Mouse (Mus musculus): Measurements from ENCODE around the gene Dnal1. TPM values are rescaled to one million over a fixed set of nuclear protein-coding genes. Genes with fewer than 3 reads are reported as not detected.

Dnal1 gene
- total and polyA plus RNA-seq, 3 experiments = 1.3 to 1.7 TPM; not detected in 1

DNA sequence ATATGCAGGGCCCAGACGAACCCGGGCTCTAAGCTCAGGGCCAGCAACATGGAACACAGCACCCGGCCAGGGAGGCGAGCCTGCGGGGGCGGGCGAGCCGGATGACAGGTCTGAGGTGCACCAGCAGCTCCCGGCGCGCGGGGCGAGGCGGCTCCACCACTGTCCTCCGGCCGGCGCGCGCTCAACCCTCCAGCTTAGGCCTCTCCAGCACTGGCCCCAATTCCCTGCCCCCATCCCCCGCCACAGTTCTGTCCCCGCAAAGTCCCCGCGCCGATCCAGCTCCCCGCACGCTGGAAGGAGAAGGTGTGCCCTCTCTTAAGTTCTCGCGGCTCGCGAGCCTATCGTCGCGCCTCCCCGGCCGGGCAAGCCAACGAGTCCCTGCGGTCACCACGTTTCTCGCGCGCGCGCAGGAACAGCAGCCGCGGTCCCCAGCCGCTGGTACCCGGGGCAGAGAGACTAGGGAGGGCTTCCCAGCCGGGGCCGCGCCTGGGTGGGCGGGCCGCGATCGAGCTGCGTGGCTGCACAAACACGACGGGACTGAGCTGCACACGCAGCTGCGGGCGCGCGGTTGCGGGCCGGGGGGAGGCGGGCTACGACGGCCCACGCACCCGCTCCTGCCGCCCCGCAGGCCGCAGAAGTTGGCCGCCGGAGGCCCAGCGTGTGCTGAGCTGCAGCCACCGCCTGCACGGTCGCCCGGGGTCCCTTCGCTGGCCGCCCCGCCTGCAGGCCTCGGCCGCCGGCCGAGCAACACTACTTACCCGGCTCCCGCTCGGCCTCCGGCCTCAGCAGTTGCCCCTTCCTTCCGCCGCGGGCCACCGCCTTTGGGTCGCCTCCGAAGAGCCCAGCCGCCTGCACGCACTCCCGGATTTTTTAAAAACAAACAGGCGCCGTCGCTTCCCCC lies 78.8 kb downstream of the Dnal1 start:
- Histone ChIP-seq H3K79me2 (ENCODE audit: control insufficient read depth, insufficient read depth, low read length, poor library complexity) (peaks cover 68% of the 10 kb centered on the region), H3K4me1 (ENCODE audit: control insufficient read depth in 1 of 2, insufficient read depth in 2 of 2, low read length in 2 of 2) (peaks cover 9 to 34% of the 10 kb centered on the region in 2 experiments), H3K36me3 (ENCODE audit: control insufficient read depth in 1 of 2, insufficient read depth in 2 of 2, low read length in 2 of 2) (peaks cover 1 to 18% of the 10 kb centered on the region in 2 experiments; a peak in 3 of 4 replicates), H3K9ac (ENCODE audit: control insufficient read depth, low read depth, low read length, poor library complexity, severe bottlenecking) (peak overlapping the region; percentile 96), H3K4me3 (ENCODE audit: control insufficient read depth in 1 of 2, insufficient read depth in 1 of 2, low read depth in 2 of 2, low read length in 2 of 2) (peak overlapping the region; percentile 65 to 77), H3K9me3 (replicated peaks; ENCODE audit: insufficient read depth, low read length) (no peaks in the 10 kb centered on the region), H3K27me3 (ENCODE audit: control insufficient read depth in 1 of 2, insufficient read depth in 2 of 2, low read length in 2 of 2) (no peaks in the 10 kb centered on the region), H3K27ac (ENCODE audit: control insufficient read depth, low read depth, low read length) (peak overlapping the region; percentile 96)
- peak; percentile 79 for DNase-seq (ENCODE audit: low read depth, low spot score)
- no peak for TF ChIP-seq RAD21 (IDR thresholded peaks at IDR 0.05; ENCODE audit: low read depth, low read length)
- TF ChIP-seq POLR2A (IDR thresholded peaks at IDR 0.05; ENCODE audit: control insufficient read depth in 1 of 2, insufficient read depth in 1 of 2, low read depth in 1 of 2, low read length in 2 of 2, poor library complexity in 1 of 2) = peak in 1 of 2 experiments; percentile 62; a peak in 3 of 4 replicates
- peak; percentile 49 for TF ChIP-seq MXI1 (IDR thresholded peaks at IDR 0.05; ENCODE audit: low read depth, low read length)
- no peak for TF ChIP-seq USF1 (IDR thresholded peaks at IDR 0.05; ENCODE audit: low read depth, low read length)
- 0 out of 2 replicates have a peak, but pooled peaks have one; percentile 13 for TF ChIP-seq MYC (IDR thresholded peaks at IDR 0.05; ENCODE audit: low read depth, low read length)
- no peak for TF ChIP-seq MAZ (IDR thresholded peaks at IDR 0.05; ENCODE audit: low read depth, low read length)
- peak; percentile 64 for TF ChIP-seq NRF1 (IDR thresholded peaks at IDR 0.05; ENCODE audit: insufficient read depth, low read depth, low read length, poor library complexity, severe bottlenecking)
- no peak for TF ChIP-seq JUND (IDR thresholded peaks at IDR 0.05; ENCODE audit: low read depth, low read length)
- TF ChIP-seq UBTF (IDR thresholded peaks at IDR 0.05; ENCODE audit: borderline replicate concordance, insufficient read depth, low read depth, low read length) = peak; percentile 64; the same call in 1 of the 2 replicates
- peak; percentile 23; the same call in 1 of the 2 replicates for TF ChIP-seq SIN3A (IDR thresholded peaks at IDR 0.05; ENCODE audit: low read length)
- TF ChIP-seq MAX (IDR thresholded peaks at IDR 0.05; ENCODE audit: low read length) = 0 out of 2 replicates have a peak, but pooled peaks have one; percentile 24
- TF ChIP-seq ZNF384 (IDR thresholded peaks at IDR 0.05; ENCODE audit: low read depth, low read length) = no peak
- 0 out of 2 replicates have a peak, but pooled peaks have one; percentile 43 for TF ChIP-seq CHD1 (IDR thresholded peaks at IDR 0.05; ENCODE audit: low read depth, low read length)
- 0 out of 2 replicates have a peak, but pooled peaks have one; percentile 4 for TF ChIP-seq RCOR1 (IDR thresholded peaks at IDR 0.05; ENCODE audit: low read depth, low read length)
- no peak for TF ChIP-seq GABPA (IDR thresholded peaks at IDR 0.05; ENCODE audit: low read depth, low read length)

DNA sequence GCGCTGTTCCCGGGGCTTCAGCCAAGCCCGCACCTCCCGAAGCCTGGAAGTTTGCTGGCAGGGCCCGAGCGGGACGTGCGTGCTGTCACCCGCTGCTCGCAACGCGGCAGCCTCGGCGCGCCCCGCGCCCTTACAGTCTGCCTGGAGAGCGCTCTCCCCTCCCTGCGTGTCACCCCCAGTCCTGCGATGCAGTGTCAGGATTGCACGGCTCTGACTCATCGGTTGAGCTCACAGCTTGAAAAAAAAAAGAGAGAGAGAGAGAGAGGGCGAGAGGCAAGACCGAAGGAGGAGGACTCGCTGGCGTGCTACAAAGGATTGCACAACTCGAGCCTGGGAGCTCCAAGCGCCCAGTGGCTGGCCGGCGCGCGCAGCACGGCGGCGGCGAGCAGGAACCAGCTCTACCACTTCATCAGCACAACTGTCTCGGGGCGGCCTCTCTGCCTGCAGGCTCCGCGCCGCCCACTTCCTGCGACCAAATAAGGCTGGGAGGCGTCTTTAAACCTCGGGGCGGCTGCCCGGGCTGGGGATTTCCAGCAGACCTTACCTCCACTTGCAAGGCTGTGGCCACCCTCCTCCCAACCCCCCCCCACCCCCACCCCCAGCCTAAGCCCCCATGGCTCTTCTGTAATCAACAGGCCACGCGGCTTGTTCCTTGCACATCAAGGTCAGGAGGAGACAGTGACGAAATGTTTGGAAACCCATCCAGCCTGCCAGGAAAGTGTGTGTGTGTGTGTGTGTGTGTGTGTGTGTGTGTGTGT lies 79.7 kb downstream of the Dnal1 start:
- DNase-seq (ENCODE audit: low read depth, low spot score) = peak; percentile 97
- Histone ChIP-seq H3K27me3 (ENCODE audit: control insufficient read depth in 1 of 2, insufficient read depth in 2 of 2, low read length in 2 of 2) (no peaks in the 10 kb centered on the region), H3K79me2 (ENCODE audit: control insufficient read depth, insufficient read depth, low read length, poor library complexity) (peaks cover 61% of the 10 kb centered on the region), H3K9ac (ENCODE audit: control insufficient read depth, low read depth, low read length, poor library complexity, severe bottlenecking) (peak overlapping the region; percentile 96), H3K27ac (ENCODE audit: control insufficient read depth, low read depth, low read length) (peak overlapping the region; percentile 96), H3K4me1 (ENCODE audit: control insufficient read depth in 1 of 2, insufficient read depth in 2 of 2, low read length in 2 of 2) (peaks cover 5 to 25% of the 10 kb centered on the region in 2 experiments; a peak in 3 of 4 replicates), H3K9me3 (replicated peaks; ENCODE audit: insufficient read depth, low read length) (no peaks in the 10 kb centered on the region), H3K36me3 (ENCODE audit: control insufficient read depth in 1 of 2, insufficient read depth in 2 of 2, low read length in 2 of 2) (peaks cover 1 to 18% of the 10 kb centered on the region in 2 experiments; a peak in 3 of 4 replicates), H3K4me3 (ENCODE audit: control insufficient read depth in 1 of 2, insufficient read depth in 1 of 2, low read depth in 2 of 2, low read length in 2 of 2) (peak overlapping the region; percentile 65 to 77)
- TF ChIP-seq ZC3H11A (IDR thresholded peaks at IDR 0.05; ENCODE audit: low read depth, low read length) (no peak), TCF12 (IDR thresholded peaks at IDR 0.05; ENCODE audit: low read depth, low read length) (peak; percentile 56; the same call in 1 of the 2 replicates), TAL1 (IDR thresholded peaks at IDR 0.05; ENCODE audit: low read length) (no peak), USF1 (IDR thresholded peaks at IDR 0.05; ENCODE audit: low read depth, low read length) (no peak), POLR2A (IDR thresholded peaks at IDR 0.05; ENCODE audit: control insufficient read depth in 1 of 2, insufficient read depth in 1 of 2, low read depth in 1 of 2, low read length in 2 of 2, poor library complexity in 1 of 2) (peak; percentile 90 to 96), ZKSCAN1 (IDR thresholded peaks at IDR 0.05; ENCODE audit: low read depth, low read length) (no peak), E2F4 (IDR thresholded peaks at IDR 0.05; ENCODE audit: borderline replicate concordance, low read depth, low read length) (no peak), TBP (IDR thresholded peaks at IDR 0.05; ENCODE audit: low read depth, low read length) (peak; percentile 85), MYC (IDR thresholded peaks at IDR 0.05; ENCODE audit: low read depth, low read length) (peak; percentile 49; the same call in 1 of the 2 replicates), SMC3 (IDR thresholded peaks at IDR 0.05; ENCODE audit: low read depth, low read length) (no peak), MAFK (IDR thresholded peaks at IDR 0.05; ENCODE audit: borderline replicate concordance, low read depth, low read length) (no peak), RCOR1 (IDR thresholded peaks at IDR 0.05; ENCODE audit: low read depth, low read length) (peak; percentile 15; the same call in 1 of the 2 replicates), MAZ (IDR thresholded peaks at IDR 0.05; ENCODE audit: low read depth, low read length) (no peak), CHD1 (IDR thresholded peaks at IDR 0.05; ENCODE audit: low read depth, low read length) (no peak; the same call in 1 of the 2 replicates), RAD21 (IDR thresholded peaks at IDR 0.05; ENCODE audit: low read depth, low read length) (no peak), USF2 (IDR thresholded peaks at IDR 0.05; ENCODE audit: borderline replicate concordance in 1 of 2, insufficient read depth in 1 of 2, low read depth in 1 of 2, low read length in 2 of 2) (no peak), MAX (IDR thresholded peaks at IDR 0.05; ENCODE audit: low read length) (peak; percentile 17; the same call in 1 of the 2 replicates)
